Mouse (Mus musculus): Measurements from ENCODE around the gene Olfr690. TPM values are rescaled to one million over a fixed set of nuclear protein-coding genes. Genes with fewer than 3 reads are reported as not detected.
"Not testable (repeated sequence)": the region's sequence is repeated elsewhere in the genome, so short reads cannot be mapped to it uniquely, and the experiment has no call there.

Olfr690 gene
- not detected for total RNA-seq (2021)

GRCm38 (mm10) chr7:105334004-105334403, at the start of gene Olfr690:
Gene Olfr690, minus strand, starts transcription at chr7:105334104.
- DNase-seq: no peak
- intact Hi-C loops (cut with DNase I): no loop called here

GRCm38 (mm10) chr7:105380329-105380728, 46.4 kb upstream of the Olfr690 start:
- intact Hi-C loops (cut with DNase I): no loop called here
- DNase-seq: no peak

DNA sequence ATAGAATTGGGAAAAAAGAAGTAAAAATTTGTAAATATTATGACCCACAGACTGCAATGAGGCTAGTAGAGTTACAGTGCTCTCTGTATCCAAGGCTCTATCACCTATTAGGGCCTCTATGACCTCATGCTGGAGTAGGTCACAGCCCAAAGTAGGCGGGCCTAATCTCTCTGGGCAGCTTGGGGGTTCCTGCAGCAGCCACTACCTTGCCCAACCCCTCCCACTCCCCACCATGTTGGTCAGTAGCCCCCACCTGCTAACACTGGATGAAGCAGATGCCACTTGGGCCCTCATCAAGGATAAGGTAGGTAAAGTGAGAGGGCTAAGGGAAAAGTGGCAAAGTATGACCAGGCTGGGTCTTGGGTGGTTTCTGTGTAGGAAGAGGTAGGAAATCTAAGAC, 41.0 kb upstream of the Olfr690 start, which contains the start of gene Gm5901:
Gene Gm5901, plus strand, starts transcription at position 173 of the 400 bp plus-strand sequence.
- intact Hi-C loops (cut with DNase I): no loop called here
- no peak for DNase-seq

DNA sequence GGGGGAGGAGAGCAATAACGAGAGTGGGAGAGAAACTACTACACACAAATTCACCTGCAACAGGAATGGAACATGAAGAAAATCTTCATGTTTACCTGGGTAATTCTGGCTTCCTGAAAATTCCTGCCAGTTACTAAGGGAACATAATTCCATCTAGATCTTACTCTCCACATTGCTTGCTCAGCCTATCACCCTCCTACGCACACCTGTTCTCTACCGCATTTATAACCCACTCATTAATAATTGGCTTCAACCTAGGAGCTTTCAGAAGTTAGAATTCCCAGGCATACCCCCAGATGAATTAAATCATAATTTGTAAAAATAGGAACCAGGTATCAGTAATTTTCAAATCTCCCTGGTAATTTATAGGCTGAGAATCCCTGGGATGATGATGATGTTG, 40.1 kb upstream of the Olfr690 start:
- DNase-seq: no peak

DNA sequence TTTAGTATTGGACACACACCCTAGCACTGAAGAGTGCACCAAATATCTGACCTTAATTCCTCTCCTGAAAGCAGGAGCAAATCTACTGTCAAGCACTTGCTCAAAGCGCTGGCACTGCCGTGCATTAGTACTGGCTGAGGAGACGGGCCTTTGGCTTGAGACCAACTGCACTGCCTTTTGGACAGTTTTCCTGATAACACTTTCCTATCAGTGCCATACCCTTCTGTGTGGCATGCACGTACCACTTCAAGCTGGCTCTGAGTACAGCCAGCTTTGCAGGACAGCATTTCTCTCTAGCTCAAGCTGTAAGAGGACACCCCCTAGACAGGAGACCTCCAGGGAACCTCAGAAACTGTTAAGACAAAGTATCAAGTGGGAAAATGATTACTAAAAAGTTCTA, 39.6 kb upstream of the Olfr690 start:
- intact Hi-C loops (cut with DNase I): no loop called here
- peak; percentile 70 to 77 for DNase-seq

More for the DNA sequence above, 40.1 kb upstream of the Olfr690 start:
- intact Hi-C loops (cut with DNase I): no loop called here

DNA sequence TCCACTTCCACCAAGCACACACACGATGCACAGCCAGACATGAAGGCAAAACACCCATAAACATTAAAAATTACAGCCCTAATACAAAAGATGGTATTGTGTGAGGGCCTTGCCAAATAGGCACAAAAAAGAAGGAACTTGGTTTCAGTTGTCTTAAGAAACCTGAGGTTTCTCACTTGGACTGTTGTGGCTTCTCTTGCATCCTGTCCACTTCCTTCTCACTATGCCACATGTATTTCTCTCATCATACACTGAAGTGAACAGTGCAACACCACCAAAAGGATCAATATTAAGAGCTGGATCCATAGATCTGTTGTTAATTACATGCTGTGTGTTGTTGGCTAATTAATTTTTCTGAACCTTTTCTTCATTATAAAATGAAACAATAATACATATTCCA, 39.0 kb upstream of the Olfr690 start:
- no peak for DNase-seq
- intact Hi-C loops (cut with DNase I): no loop called here

DNA sequence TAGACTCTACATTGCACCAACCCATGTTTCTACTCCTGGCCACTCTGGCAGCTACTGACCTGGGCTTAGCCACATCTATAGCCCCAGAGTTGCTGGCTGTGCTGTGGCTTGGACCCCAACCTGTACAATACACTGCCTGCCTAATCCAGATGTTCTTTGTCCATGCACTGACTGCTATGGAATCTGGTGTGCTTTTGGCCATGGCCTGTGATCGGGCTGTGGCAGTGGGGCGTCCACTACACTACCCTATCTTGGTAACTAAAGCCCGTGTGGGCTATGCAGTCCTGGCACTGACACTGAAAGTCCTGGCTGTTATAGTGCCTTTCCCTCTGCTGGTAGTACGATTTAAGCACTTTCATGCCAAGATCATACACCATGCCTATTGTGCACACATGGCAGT, 34.6 kb upstream of the Olfr690 start:
- DNase-seq: no peak
- intact Hi-C loops (cut with DNase I): no loop called here

GRCm38 (mm10) chr7:105367930-105368329, 34.0 kb upstream of the Olfr690 start, which contains the start of gene Olfr692:
Gene Olfr692, plus strand, starts transcription at chr7:105368230.
- no peak for DNase-seq
- intact Hi-C loops (cut with DNase I): no loop called here

DNA sequence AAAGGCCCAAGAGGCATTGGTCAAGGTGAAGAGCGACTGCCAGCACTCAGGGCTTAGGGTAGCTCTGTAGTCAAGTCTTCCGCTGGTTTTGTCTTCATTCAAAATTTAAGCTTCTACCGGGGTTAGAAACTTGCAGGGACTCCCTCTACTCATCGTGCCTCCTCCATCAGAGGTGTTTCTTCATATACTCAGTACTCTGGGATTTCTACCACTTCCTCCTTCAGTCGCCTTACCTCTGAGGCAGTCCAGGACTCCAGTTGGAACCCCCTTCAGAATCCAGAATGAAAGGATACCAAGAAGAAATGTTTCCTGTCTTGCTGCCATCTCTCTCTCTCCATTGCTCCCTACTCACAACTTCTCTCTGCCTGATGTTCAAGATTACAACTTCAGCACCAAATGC, 33.4 kb upstream of the Olfr690 start:
- intact Hi-C loops (cut with DNase I): no loop called here
- DNase-seq: no peak

DNA sequence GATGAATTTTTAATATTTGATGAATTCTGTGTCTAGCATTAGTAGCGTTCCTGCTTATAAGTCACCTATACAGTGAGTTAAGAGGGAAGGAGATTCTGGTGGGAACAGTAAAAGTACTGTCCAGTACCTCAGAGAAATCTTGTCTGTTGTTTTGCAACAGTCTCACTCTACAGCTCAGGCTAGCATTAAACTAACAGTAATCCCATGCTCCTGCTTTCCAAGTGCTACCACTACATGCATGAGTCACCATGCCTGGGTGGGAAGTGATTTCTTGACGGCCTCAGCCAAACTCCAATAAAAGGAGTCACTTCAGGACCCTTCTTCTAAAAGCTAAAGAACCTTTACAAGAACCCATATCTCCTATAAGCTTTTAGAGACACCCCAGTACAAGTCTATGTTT, 27.8 kb upstream of the Olfr690 start:
- intact Hi-C loops (cut with DNase I): no loop called here

GRCm38 (mm10) chr7:105356487-105356886, 22.6 kb upstream of the Olfr690 start:
- intact Hi-C loops (cut with DNase I); DNase-seq: not testable (repeated sequence)

More for the DNA sequence above, 27.8 kb upstream of the Olfr690 start:
- DNase-seq: no peak

- intact Hi-C loops (cut with DNase I); DNase-seq: not testable (repeated sequence)
Observed at GRCm38 (mm10) chr7:105356064-105356463, 22.2 kb upstream of the Olfr690 start.

DNA sequence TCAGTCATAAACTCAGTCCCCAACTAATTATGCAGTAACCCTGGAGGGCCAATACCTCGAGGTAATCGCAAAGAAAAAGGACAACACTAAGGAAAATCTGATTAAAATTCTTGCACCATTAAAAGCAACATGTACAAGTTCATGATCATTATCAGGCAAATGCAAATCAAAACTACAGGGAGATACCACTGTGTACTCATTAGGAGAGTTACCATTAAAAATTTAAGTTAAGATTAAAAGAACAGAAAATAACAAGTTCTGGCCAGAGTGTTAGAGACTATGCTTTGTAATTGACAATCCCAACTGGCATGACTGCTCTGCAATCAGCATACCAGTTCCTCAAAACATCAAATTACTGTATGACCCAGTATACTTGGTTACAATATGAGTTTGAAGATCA, 8.8 kb upstream of the Olfr690 start:
- no peak for DNase-seq
- intact Hi-C loops (cut with DNase I): no loop called here

DNA sequence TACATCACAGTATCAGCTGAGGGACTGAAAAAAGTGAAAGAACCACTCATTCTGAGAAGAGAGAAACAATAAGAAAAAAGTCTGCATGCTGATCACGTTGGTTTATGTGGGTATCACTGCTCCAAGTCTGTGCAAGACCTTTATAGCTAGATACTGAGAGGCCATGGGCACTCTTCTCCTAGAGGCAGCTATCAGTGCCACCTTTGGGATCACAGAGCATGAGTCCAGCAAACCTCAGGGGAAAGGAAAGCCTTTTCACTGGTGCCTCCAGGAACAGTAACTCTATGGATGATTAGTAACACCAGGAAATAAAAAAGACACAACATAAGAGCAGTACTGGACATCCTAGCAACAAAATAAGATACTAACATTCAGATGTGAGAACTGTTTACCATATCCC, 8.3 kb upstream of the Olfr690 start, which contains the start of gene Olfr691:
Gene Olfr691, minus strand, starts transcription at position 101 of the 400 bp plus-strand sequence.
- intact Hi-C loops (cut with DNase I): no loop called here
- no peak for DNase-seq

- no peak for DNase-seq
- intact Hi-C loops (cut with DNase I): loop anchor here (2.0 kb wide), 1 partner anchor 155 kb away; no protein-coding TSS in a partner anchor
Observed at GRCm38 (mm10) chr7:105325302-105325701, 8.6 kb downstream of the Olfr690 start.

GRCm38 (mm10) chr7:105310865-105311264, 23.0 kb downstream of the Olfr690 start, which contains the start of gene Olfr689:
Gene Olfr689, plus strand, starts transcription at chr7:105311165.
- intact Hi-C loops (cut with DNase I): no loop called here
- no peak for DNase-seq

DNA sequence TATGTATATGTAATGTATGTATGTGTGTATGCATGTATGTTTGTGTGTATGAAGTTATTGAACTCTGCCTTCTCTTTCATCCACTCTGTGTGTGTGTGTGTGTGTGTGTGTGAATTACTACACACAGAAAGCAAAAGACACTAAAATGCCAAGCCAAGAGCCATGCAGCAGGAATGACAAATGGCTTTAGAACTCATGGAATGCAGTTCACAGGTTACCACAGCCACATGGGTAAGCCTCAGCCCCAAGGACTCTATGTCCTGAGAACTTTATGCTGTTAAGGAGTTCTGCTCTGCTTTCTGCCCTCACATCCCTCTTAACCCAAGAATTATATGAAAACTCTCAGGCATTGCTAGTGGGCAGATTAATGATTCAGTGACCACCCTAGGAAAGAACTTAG, 43.9 kb downstream of the Olfr690 start:
- DNase-seq: no peak
- intact Hi-C loops (cut with DNase I): no loop called here

GRCm38 (mm10) chr7:105287795-105288194, 46.1 kb downstream of the Olfr690 start, which contains the start of gene Olfr688:
Gene Olfr688, plus strand, starts transcription at chr7:105288095.
- no peak for DNase-seq
- intact Hi-C loops (cut with DNase I): no loop called here

Other genes starting within 250 kb of the Olfr690 start
- not detected for gene Olfr680-ps1, start 241.3 kb downstream of the Olfr690 start, total RNA-seq (2021)
- not detected for gene Olfr681, start 217.3 kb downstream of the Olfr690 start, total RNA-seq (2021)
- gene Olfr683, start 187.1 kb downstream of the Olfr690 start, total RNA-seq (2021): not detected
- not detected for gene Olfr684, start 170.5 kb downstream of the Olfr690 start, total RNA-seq (2021)
- gene Olfr685, start 148.1 kb downstream of the Olfr690 start, total RNA-seq (2021): not detected
- not detected for gene Olfr686, start 126.6 kb downstream of the Olfr690 start, total RNA-seq (2021)
- gene Olfr688, start 46.0 kb downstream of the Olfr690 start, total RNA-seq (2021): not detected
- gene Olfr689, start 22.9 kb downstream of the Olfr690 start, total RNA-seq (2021): not detected
- under 1 TPM in 1 of 2 experiments, not detected in 1; 0.17 TPM for gene Olfr691, start 8.2 kb upstream of the Olfr690 start, total RNA-seq (2021)
- not detected for gene Olfr692, start 34.1 kb upstream of the Olfr690 start, total RNA-seq (2021)
- gene Gm5901, start 40.9 kb upstream of the Olfr690 start, total RNA-seq (2021): not detected
- gene Fam160a2, start 66.0 kb upstream of the Olfr690 start, total RNA-seq (2021): 10 to 100 TPM; 25.8 to 26.1 TPM
- gene Cnga4, start 70.5 kb upstream of the Olfr690 start, total RNA-seq (2021): not detected
- not detected for gene Cckbr, start 91.6 kb upstream of the Olfr690 start, total RNA-seq (2021)
- 10 to 100 TPM; 45.4 to 46.2 TPM for gene Cavin3, start 148.2 kb upstream of the Olfr690 start, total RNA-seq (2021)
- 100 to 1,000 TPM; 120 to 137 TPM for gene Smpd1, start 220.3 kb upstream of the Olfr690 start, total RNA-seq (2021)
- gene Apbb1, start 247.5 kb upstream of the Olfr690 start, total RNA-seq (2021): 10 to 100 TPM; 67.0 to 76.3 TPM

Measured in heart, postnatal 10 days (tissue).